Mouse (Mus musculus) cerebellum, adult 2 months (tissue): ENCODE measurements around the gene Nsun2. TPM values are rescaled to one million over a fixed set of nuclear protein-coding genes. Genes with fewer than 3 reads are reported as not detected.

ENCODE experiments used
- DNase-seq, 2 experiments: peaks; one replicate each; pipeline ENCODE4 v3.0.0; 2021
- H3K27ac ChIP-seq: fragments of 200-500 bp; 2 replicates; pipeline ENCODE4 v1.5.1; 2012; ENCODE audit warnings: low read length, control low read depth, inconsistent platforms; ENCODE audit not compliant: insufficient read depth
- H3K27me3 ChIP-seq: fragments of 200-500 bp; 2 replicates; pipeline ENCODE4 v1.6.1; 2012; ENCODE audit warnings: inconsistent platforms, mild to moderate bottlenecking, low read length, moderate library complexity; ENCODE audit not compliant: control insufficient read depth, insufficient read depth
- H3K4me1 ChIP-seq: fragments of 200-500 bp; 2 replicates; pipeline ENCODE4 v1.6.1; 2011; ENCODE audit warnings: low read length; ENCODE audit not compliant: control insufficient read depth, insufficient read depth
- H3K4me3 ChIP-seq: fragments of 200-500 bp; replicated peaks from 2 replicates; pipeline ENCODE3; 2011; ENCODE audit warnings: mild to moderate bottlenecking, low read depth, low read length, control low read depth; ENCODE audit not compliant: insufficient read depth
- CTCF ChIP-seq: fragments of 200-500 bp; IDR thresholded peaks from 2 replicates; pipeline ENCODE4 v1.5.1; 2011; ENCODE audit warnings: low read depth, mild to moderate bottlenecking, control low read depth, low read length, moderate library complexity, borderline replicate concordance; ENCODE audit not compliant: insufficient read depth
- POLR2A ChIP-seq: fragments of 200-500 bp; IDR thresholded peaks from 2 replicates; pipeline ENCODE4 v1.6.1; 2011; ENCODE audit warnings: low read length, control low read depth, borderline replicate concordance; ENCODE audit not compliant: insufficient read depth
- WGBS: fragments of 180-500 bp; shearing (Covaris S2); methylation state at CpG from one replicate; pipeline ENCODE4 v1.1.7; 2018; 5-methylcytosine and 5-hydroxymethylcytosine counted together
- polyA plus RNA-seq: library from polyadenylated mRNA; depleted of rRNA; stranded (reverse); fragments of >200 nt; gene quantifications from 2 replicates; pipeline ENCODE4 v1.2.3, GENCODE M21; 2012

The Nsun2 gene
- polyA plus RNA-seq, 1 experiment, result 67.1 TPM

- TF ChIP-seq CTCF (no peak), POLR2A (no peak)
- peak in 1 of 2 experiments; percentile 20 for DNase-seq
- Histone ChIP-seq H3K4me1 (peaks cover 14% of the 10 kb centered on the region), H3K27me3 (no peaks in the 10 kb centered on the region), H3K4me3 (no peak overlapping the region), H3K27ac (no peak overlapping the region)
- WGBS, result 70% methylated on average over 4 of the region's 4 CpGs
Measured at GRCm38 (mm10) chr13:69536021-69536420, 2.5 kb downstream of the Nsun2 start.

DNA sequence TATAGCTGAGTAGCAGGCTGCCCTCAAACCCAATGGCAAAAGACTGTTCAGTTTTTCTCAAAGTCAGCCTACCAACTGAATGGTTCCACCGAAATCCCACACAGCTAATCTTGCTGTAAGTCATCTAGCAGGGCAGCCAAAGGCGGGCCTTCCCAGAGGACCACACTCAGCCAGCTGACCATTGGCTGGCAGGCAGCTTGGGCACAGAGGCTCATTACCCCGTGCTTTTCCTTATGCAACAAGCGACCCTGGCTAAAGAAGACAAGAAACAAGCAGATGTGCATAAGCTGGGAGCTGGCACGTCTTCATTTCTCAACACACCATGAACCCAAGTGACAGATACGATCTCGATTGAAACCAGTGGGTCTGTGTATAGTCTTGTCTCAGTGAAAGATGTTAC, 3.8 kb downstream of the Nsun2 start:
- H3K27me3 ChIP-seq, result no peaks in the 10 kb centered on the region
- TF ChIP-seq POLR2A (no peak), CTCF (no peak)
- no peak overlapping the region for H3K27ac ChIP-seq
- no peak overlapping the region for H3K4me3 ChIP-seq
- peaks cover 9% of the 10 kb centered on the region; the same call in 1 of the 2 replicates for H3K4me1 ChIP-seq
- no peak for DNase-seq
- WGBS, result 51% methylated on average over 7 of the region's 7 CpGs

GRCm38 (mm10) chr13:69538327-69538726, 4.8 kb downstream of the Nsun2 start:
- no peak for TF ChIP-seq CTCF
- 51% methylated on average over 4 of the region's 4 CpGs for WGBS

GRCm38 (mm10) chr13:69541209-69541608, 7.7 kb downstream of the Nsun2 start:
- no peaks in the 10 kb centered on the region for H3K27me3 ChIP-seq
- H3K4me3 ChIP-seq, result no peak overlapping the region
- TF ChIP-seq CTCF (no peak), POLR2A (no peak)
- DNase-seq, result peak; percentile 41 to 52
- 9% methylated on average over 6 of the region's 6 CpGs for WGBS
- no peak overlapping the region for H3K27ac ChIP-seq
- H3K4me1 ChIP-seq, result peaks cover 7% of the 10 kb centered on the region; the same call in 1 of the 2 replicates

More at GRCm38 (mm10) chr13:69538327-69538726, 4.8 kb downstream of the Nsun2 start:
- DNase-seq, result no peak
- no peak overlapping the region for H3K4me3 ChIP-seq
- H3K4me1 ChIP-seq, result peaks cover 9% of the 10 kb centered on the region; the same call in 1 of the 2 replicates
- H3K27me3 ChIP-seq, result no peaks in the 10 kb centered on the region
- H3K27ac ChIP-seq, result no peak overlapping the region

DNA sequence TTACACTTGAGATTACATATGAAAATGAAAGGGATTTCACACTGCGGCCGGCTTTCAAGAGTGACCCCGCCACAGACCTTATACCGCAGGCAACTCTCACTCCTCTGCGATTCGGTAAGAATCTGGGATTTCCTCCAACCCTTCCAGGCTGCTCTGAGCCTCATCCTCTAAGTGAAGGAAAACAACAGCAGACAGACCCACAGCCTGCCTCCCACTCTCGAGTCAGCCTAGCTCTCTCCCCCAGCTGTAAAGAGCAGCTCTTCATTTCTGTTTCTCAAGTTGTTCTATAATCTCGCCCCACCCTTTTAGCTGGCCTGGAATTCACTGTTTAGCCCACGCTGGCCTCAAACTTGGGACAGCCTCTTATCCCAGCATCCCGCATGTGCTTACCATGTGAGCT, 8.2 kb downstream of the Nsun2 start:
- Histone ChIP-seq H3K27ac (no peak overlapping the region), H3K4me1 (peaks cover 7% of the 10 kb centered on the region; the same call in 1 of the 2 replicates), H3K27me3 (no peaks in the 10 kb centered on the region), H3K4me3 (no peak overlapping the region)
- DNase-seq, result no peak
- WGBS, result 59% methylated on average over 10 of the region's 10 CpGs
- TF ChIP-seq POLR2A (no peak), CTCF (no peak)

- no peak overlapping the region for H3K4me3 ChIP-seq
- no peak for DNase-seq
- TF ChIP-seq POLR2A (no peak), CTCF (no peak)
- no peaks in the 10 kb centered on the region for H3K27me3 ChIP-seq
- H3K4me1 ChIP-seq, result peaks cover 7% of the 10 kb centered on the region; the same call in 1 of the 2 replicates
- H3K27ac ChIP-seq, result no peak overlapping the region
- 57% methylated on average over 17 of the region's 17 CpGs for WGBS
Measured at GRCm38 (mm10) chr13:69542571-69543352, 9.2 kb downstream of the Nsun2 start.

DNA sequence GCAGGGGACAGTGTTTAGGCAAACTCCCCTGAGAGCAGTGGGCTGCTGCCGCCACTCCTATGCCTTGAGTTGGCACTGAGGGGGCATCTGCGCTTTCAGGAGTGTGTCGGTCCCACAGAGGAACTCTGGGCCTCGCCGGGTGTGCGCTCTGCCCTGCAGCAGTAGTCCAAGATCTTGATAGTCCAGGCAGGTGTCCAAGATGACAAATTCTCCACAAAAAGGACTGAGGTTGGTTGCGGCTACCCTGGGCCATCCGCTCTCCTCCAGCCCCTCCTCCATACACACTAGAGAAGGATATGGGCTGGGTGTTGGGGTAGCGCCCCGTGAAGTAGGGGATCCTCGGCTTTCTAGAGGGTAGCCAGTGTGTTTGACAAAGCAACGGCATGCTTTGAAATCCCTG, 10.0 kb downstream of the Nsun2 start:
- Histone ChIP-seq H3K4me3 (no peak overlapping the region), H3K27ac (no peak overlapping the region), H3K4me1 (peaks cover 7% of the 10 kb centered on the region; the same call in 1 of the 2 replicates), H3K27me3 (no peaks in the 10 kb centered on the region)
- TF ChIP-seq POLR2A (no peak), CTCF (no peak)
- WGBS, result 27% methylated on average over 12 of the region's 12 CpGs
- peak in 1 of 2 experiments; percentile 14 for DNase-seq

DNA sequence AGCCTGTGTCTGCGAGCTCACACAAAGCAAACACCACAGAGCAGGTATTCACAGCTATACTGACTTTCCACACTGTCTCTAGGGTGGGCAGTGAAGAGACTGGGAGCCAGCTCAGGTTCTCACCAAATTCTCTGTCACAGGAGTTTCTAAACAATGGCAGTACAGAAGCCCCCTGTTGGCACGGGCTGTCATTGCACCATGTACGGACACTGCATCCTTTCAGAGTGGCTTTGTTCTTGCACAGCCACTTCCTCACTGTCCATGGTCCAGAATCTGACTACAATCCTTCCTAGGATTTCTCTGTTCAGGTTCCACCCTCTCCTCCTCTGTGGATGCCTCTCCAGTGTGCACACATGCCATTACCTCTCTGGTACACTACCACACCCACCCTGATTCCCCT, 11.5 kb downstream of the Nsun2 start:
- WGBS, result 50% methylated on average over 3 of the region's 3 CpGs
- peak in 1 of 2 experiments; percentile 21 for DNase-seq
- Histone ChIP-seq H3K4me1 (peaks cover 7% of the 10 kb centered on the region; the same call in 1 of the 2 replicates), H3K27me3 (no peaks in the 10 kb centered on the region), H3K4me3 (no peak overlapping the region), H3K27ac (no peak overlapping the region)
- TF ChIP-seq CTCF (peak; percentile 42; the same call in 1 of the 2 replicates), POLR2A (no peak)
